Mouse (Mus musculus): ENCODE data around the gene Nek10. TPM values are rescaled to one million over a fixed set of nuclear protein-coding genes. Genes with fewer than 3 reads are reported as not detected.
A peak's percentile ranks its signal among the peaks of the same experiment; 100 is the strongest.

Gene Nek10
- total RNA-seq, 1 experiment: 0.67 TPM

GRCm38 (mm10) chr14:14870463-14870862, 67.2 kb downstream of the Nek10 start:
- no peaks in the 10 kb centered on the region for H3K9me3 ChIP-seq (ENCODE audit: control insufficient read depth, insufficient read depth, low read depth, low read length)
- no peak overlapping the region for H3K4me3 ChIP-seq (ENCODE audit: insufficient read depth in 1 of 2, low read depth in 1 of 2, low read length in 2 of 2, poor library complexity in 1 of 2, severe bottlenecking in 1 of 2)
- H3K27ac ChIP-seq (ENCODE audit: insufficient read depth, low read depth, low read length, poor library complexity, severe bottlenecking): no peak overlapping the region
- H3K9ac ChIP-seq (ENCODE audit: insufficient read depth, low read depth, low read length, poor library complexity, severe bottlenecking): no peak overlapping the region
- no peak for TF ChIP-seq ZC3H11A (IDR thresholded peaks at IDR 0.05; ENCODE audit: borderline replicate concordance, low read depth, low read length)
- TF ChIP-seq MAFK (IDR thresholded peaks at IDR 0.05; ENCODE audit: insufficient read depth, low read depth, low read length): no peak
- TF ChIP-seq CHD2 (IDR thresholded peaks at IDR 0.05; ENCODE audit: low read depth, low read length): no peak
- TF ChIP-seq ZNF384 (IDR thresholded peaks at IDR 0.05; ENCODE audit: low read depth, low read length): no peak
- TF ChIP-seq HCFC1 (IDR thresholded peaks at IDR 0.05; ENCODE audit: borderline replicate concordance, insufficient read depth, low read length): no peak
- H3K36me3 ChIP-seq (ENCODE audit: control insufficient read depth, insufficient read depth, low read length, poor library complexity, severe bottlenecking): no peaks in the 10 kb centered on the region
- no peak for DNase-seq (ENCODE audit: low read depth, low spot score)
- no peaks in the 10 kb centered on the region for H3K4me1 ChIP-seq (ENCODE audit: control insufficient read depth in 2 of 2, insufficient read depth in 2 of 2, low read length in 2 of 2, poor library complexity in 1 of 2)
- in situ Hi-C loops (cut with MboI; ENCODE audit: low sequenced_read_pairs in 2 of 2, unreplicated experiment in 2 of 2): loop anchor here in 1 of 2 experiments (25.0 kb wide), 1 partner anchor 117 kb away; no protein-coding TSS in a partner anchor

- H3K9me3 ChIP-seq (ENCODE audit: control insufficient read depth, insufficient read depth, low read depth, low read length): no peaks in the 10 kb centered on the region
- no peaks in the 10 kb centered on the region for H3K4me1 ChIP-seq (ENCODE audit: control insufficient read depth in 2 of 2, insufficient read depth in 2 of 2, low read length in 2 of 2, poor library complexity in 1 of 2)
- no peak for TF ChIP-seq ZNF384 (IDR thresholded peaks at IDR 0.05; ENCODE audit: low read depth, low read length)
- no peak for TF ChIP-seq CHD2 (IDR thresholded peaks at IDR 0.05; ENCODE audit: low read depth, low read length)
- TF ChIP-seq HCFC1 (IDR thresholded peaks at IDR 0.05; ENCODE audit: borderline replicate concordance, insufficient read depth, low read length): no peak
- no peak for TF ChIP-seq MAFK (IDR thresholded peaks at IDR 0.05; ENCODE audit: insufficient read depth, low read depth, low read length)
- no peak for TF ChIP-seq ZC3H11A (IDR thresholded peaks at IDR 0.05; ENCODE audit: borderline replicate concordance, low read depth, low read length)
- no peaks in the 10 kb centered on the region for H3K36me3 ChIP-seq (ENCODE audit: control insufficient read depth, insufficient read depth, low read length, poor library complexity, severe bottlenecking)
- in situ Hi-C loops (cut with MboI; ENCODE audit: low sequenced_read_pairs in 2 of 2, unreplicated experiment in 2 of 2): loop anchor here in 1 of 2 experiments (25.0 kb wide), 1 partner anchor 116 kb away; no protein-coding TSS in a partner anchor
- H3K27ac ChIP-seq (ENCODE audit: insufficient read depth, low read depth, low read length, poor library complexity, severe bottlenecking): no peak overlapping the region
- no peak overlapping the region for H3K4me3 ChIP-seq (ENCODE audit: insufficient read depth in 1 of 2, low read depth in 1 of 2, low read length in 2 of 2, poor library complexity in 1 of 2, severe bottlenecking in 1 of 2)
- no peak overlapping the region for H3K9ac ChIP-seq (ENCODE audit: insufficient read depth, low read depth, low read length, poor library complexity, severe bottlenecking)
- DNase-seq (ENCODE audit: low read depth, low spot score): no peak
Observed at GRCm38 (mm10) chr14:14871121-14871520, 67.9 kb downstream of the Nek10 start.

DNA sequence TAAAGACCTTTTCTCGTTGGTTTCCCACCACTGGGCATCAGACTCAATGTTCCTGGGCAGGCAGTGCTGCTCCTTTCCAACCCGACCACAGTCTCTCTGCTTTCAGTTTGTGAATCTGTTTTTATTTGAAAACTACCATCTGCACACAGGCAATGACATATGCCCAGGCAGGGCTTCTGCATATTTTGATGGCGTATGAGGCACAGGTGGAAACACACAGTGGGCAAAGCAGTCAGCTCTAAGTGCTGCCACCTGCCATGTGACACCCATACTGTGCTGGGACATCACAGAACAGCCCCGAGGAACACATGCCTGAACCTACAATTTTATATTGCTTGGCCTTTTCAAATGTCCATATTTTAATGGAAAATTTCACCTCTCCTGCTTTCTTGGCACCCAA, 68.5 kb downstream of the Nek10 start:
- Histone ChIP-seq H3K27ac (ENCODE audit: insufficient read depth, low read depth, low read length, poor library complexity, severe bottlenecking) (no peak overlapping the region), H3K36me3 (ENCODE audit: control insufficient read depth, insufficient read depth, low read length, poor library complexity, severe bottlenecking) (no peaks in the 10 kb centered on the region), H3K9me3 (ENCODE audit: control insufficient read depth, insufficient read depth, low read depth, low read length) (no peaks in the 10 kb centered on the region), H3K4me3 (ENCODE audit: insufficient read depth in 1 of 2, low read depth in 1 of 2, low read length in 2 of 2, poor library complexity in 1 of 2, severe bottlenecking in 1 of 2) (no peak overlapping the region), H3K9ac (ENCODE audit: insufficient read depth, low read depth, low read length, poor library complexity, severe bottlenecking) (no peak overlapping the region), H3K4me1 (ENCODE audit: control insufficient read depth in 2 of 2, insufficient read depth in 2 of 2, low read length in 2 of 2, poor library complexity in 1 of 2) (no peaks in the 10 kb centered on the region)
- in situ Hi-C loops (cut with MboI; ENCODE audit: low sequenced_read_pairs in 2 of 2, unreplicated experiment in 2 of 2): loop anchor here in 1 of 2 experiments (25.0 kb wide), 1 partner anchor 116 kb away; no protein-coding TSS in a partner anchor
- DNase-seq (ENCODE audit: low read depth, low spot score): no peak
- TF ChIP-seq ZC3H11A (IDR thresholded peaks at IDR 0.05; ENCODE audit: borderline replicate concordance, low read depth, low read length) (no peak), CHD2 (IDR thresholded peaks at IDR 0.05; ENCODE audit: low read depth, low read length) (no peak), ZNF384 (IDR thresholded peaks at IDR 0.05; ENCODE audit: low read depth, low read length) (no peak), HCFC1 (IDR thresholded peaks at IDR 0.05; ENCODE audit: borderline replicate concordance, insufficient read depth, low read length) (no peak), MAFK (IDR thresholded peaks at IDR 0.05; ENCODE audit: insufficient read depth, low read depth, low read length) (no peak)

DNA sequence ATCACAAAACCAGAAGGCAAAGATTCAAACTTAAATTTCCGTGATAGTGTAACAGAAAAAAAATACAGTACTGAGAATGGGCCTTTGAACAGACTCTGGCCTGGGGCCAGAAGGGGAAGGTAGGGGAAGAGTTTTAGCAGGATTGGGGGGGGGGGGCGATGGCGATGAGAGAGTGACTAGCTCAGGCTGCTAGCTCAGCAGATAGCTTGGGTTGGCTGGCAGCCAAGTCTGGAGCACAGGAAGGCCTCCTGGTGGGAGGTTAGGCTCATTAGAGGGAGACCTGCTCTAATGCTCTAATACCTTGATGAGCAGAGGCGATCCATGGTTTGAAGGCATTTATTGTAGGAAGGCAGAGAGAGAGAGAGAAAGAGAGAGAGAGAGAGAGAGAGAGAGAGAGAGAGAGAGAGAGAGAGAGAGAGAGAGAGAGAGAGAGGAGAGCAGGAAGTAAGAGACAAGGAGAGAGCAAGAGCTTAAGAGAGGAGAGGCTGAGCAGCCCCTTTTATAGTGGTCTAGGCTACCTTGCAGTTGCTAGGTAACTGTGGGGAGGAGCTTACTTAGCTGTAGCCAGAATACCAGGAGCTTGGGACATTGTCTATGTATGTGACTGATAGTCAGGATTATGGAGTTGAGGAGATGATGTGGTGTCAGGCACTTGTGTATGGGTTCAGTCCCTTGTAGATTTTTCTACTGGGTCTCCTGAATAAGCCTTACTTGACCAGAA, 90.9 kb downstream of the Nek10 start:
- peak; percentile 47 for DNase-seq (ENCODE audit: low read depth, low spot score)
- Histone ChIP-seq H3K27ac (ENCODE audit: insufficient read depth, low read depth, low read length, poor library complexity, severe bottlenecking) (no peak overlapping the region), H3K4me3 (ENCODE audit: insufficient read depth in 1 of 2, low read depth in 1 of 2, low read length in 2 of 2, poor library complexity in 1 of 2, severe bottlenecking in 1 of 2) (no peak overlapping the region), H3K4me1 (ENCODE audit: control insufficient read depth in 2 of 2, insufficient read depth in 2 of 2, low read length in 2 of 2, poor library complexity in 1 of 2) (no peaks in the 10 kb centered on the region), H3K9ac (ENCODE audit: insufficient read depth, low read depth, low read length, poor library complexity, severe bottlenecking) (no peak overlapping the region), H3K9me3 (ENCODE audit: control insufficient read depth, insufficient read depth, low read depth, low read length) (no peaks in the 10 kb centered on the region), H3K36me3 (ENCODE audit: control insufficient read depth, insufficient read depth, low read length, poor library complexity, severe bottlenecking) (no peaks in the 10 kb centered on the region)
- in situ Hi-C loops (cut with MboI; ENCODE audit: low sequenced_read_pairs in 2 of 2, unreplicated experiment in 2 of 2): no loop called here
- TF ChIP-seq MAFK (IDR thresholded peaks at IDR 0.05; ENCODE audit: insufficient read depth, low read depth, low read length): 0 out of 2 replicates have a peak, but pooled peaks have one; percentile 11
- TF ChIP-seq ZC3H11A (IDR thresholded peaks at IDR 0.05; ENCODE audit: borderline replicate concordance, low read depth, low read length): no peak
- no peak for TF ChIP-seq HCFC1 (IDR thresholded peaks at IDR 0.05; ENCODE audit: borderline replicate concordance, insufficient read depth, low read length)
